In genomic region chr5:3355560-3356260, GRCm38 (mm10) we compare ENCODE assay signal across 9 mouse cellular contexts. TPM values are rescaled to one million over a fixed set of nuclear protein-coding genes. Genes with fewer than 3 reads are reported as not detected.
DNase-seq lines count a peak whose midpoint lies in the region; ATAC-seq and TF ChIP-seq lines count a peak whose summit lies in the region.
"Had no signal": no experiment of that assay in that cellular context is flagged by ENCODE, and none has a peak within 500 bp of the region (broad histone marks: within the 10 kb centered on the region; RNA-seq: fewer than 3 reads in every experiment).

No protein-coding gene starts in this region.

- WGBS in hindbrain, embryonic 16.5 days, result 70% methylated on average over 11 of the region's 11 CpGs
- WGBS in hindbrain, embryonic 12.5 days, result 80% methylated on average over 11 of the region's 11 CpGs
- whole genome bisulfite sequencing in thymus, adult 2 months, result 44% methylated on average over 11 of the region's 11 CpGs
- WGBS in heart, embryonic 12.5 days, result 71% methylated on average over 11 of the region's 11 CpGs

- H3K4me2 ChIP-seq in hindbrain, embryonic 16.5 days (ENCODE audit: low read length), result no peak overlapping the region
- no peak overlapping the region for H3K4me2 ChIP-seq in hindbrain, embryonic 12.5 days (replicated peaks)
- H3K4me2 ChIP-seq in heart, embryonic 12.5 days, result no peak overlapping the region

- no peaks in the 10 kb centered on the region for H3K36me3 ChIP-seq in hindbrain, embryonic 16.5 days (ENCODE audit: control insufficient read depth, insufficient read depth, low read length)
- H3K36me3 ChIP-seq in hindbrain, embryonic 12.5 days, result no peaks in the 10 kb centered on the region
- H3K36me3 ChIP-seq in thymus, adult 2 months (ENCODE audit: control insufficient read depth, insufficient read depth, low read length), result no peaks in the 10 kb centered on the region
- no peaks in the 10 kb centered on the region; the same call in 1 of the 2 replicates for H3K36me3 ChIP-seq in heart, embryonic 12.5 days

- no peaks in the 10 kb centered on the region for H3K9me3 ChIP-seq in hindbrain, embryonic 16.5 days (ENCODE audit: control insufficient read depth, low read length)
- H3K9me3 ChIP-seq in hindbrain, embryonic 12.5 days (replicated peaks), result no peaks in the 10 kb centered on the region
- H3K9me3 ChIP-seq in heart, embryonic 12.5 days (replicated peaks), result no peaks in the 10 kb centered on the region

- H3K27ac ChIP-seq in hindbrain, embryonic 16.5 days (ENCODE audit: low read depth, low read length), result no peak overlapping the region
- H3K27ac ChIP-seq in hindbrain, embryonic 12.5 days, result no peak overlapping the region
- no peak overlapping the region for H3K27ac ChIP-seq in thymus, adult 2 months (ENCODE audit: control insufficient read depth, insufficient read depth, low read length)
- H3K27ac ChIP-seq in heart, embryonic 12.5 days (ENCODE audit: poor library complexity, severe bottlenecking), result 0 out of 2 replicates have a peak overlapping the region, but pooled peaks have one; percentile 11

- H3K4me3 ChIP-seq in hindbrain, embryonic 16.5 days (ENCODE audit: low read length), result no peak overlapping the region
- H3K4me3 ChIP-seq in hindbrain, embryonic 12.5 days, result no peak overlapping the region
- H3K4me3 ChIP-seq in thymus, adult 2 months (ENCODE audit: control insufficient read depth, insufficient read depth, low read length), result no peak overlapping the region
- H3K4me3 ChIP-seq in heart, embryonic 12.5 days, result no peak overlapping the region

- peak; percentile 24 for DNase-seq in thymus, adult 2 months
- no peak for DNase-seq in thymus, postnatal 14 days
- no peak for DNase-seq in frontal cortex, adult 2 months (ENCODE audit: extremely low spot score in 1 of 2, low spot score in 1 of 2)
- DNase-seq in retina, postnatal 1 day, result no peak
- no peak for DNase-seq in gastrocnemius, postnatal 4 days (ENCODE audit: low spot score in 2 of 2)
- DNase-seq: cerebellum, adult 18-20 months had no signal

- no peak for TF ChIP-seq POLR2A in thymus, adult 2 months (IDR thresholded peaks at IDR 0.05; ENCODE audit: control insufficient read depth, extremely low read depth, insufficient read depth, low read length, poor library complexity)

- H3K9ac ChIP-seq in hindbrain, embryonic 16.5 days (ENCODE audit: low read depth, low read length), result no peak overlapping the region
- no peak overlapping the region for H3K9ac ChIP-seq in hindbrain, embryonic 12.5 days
- no peak overlapping the region for H3K9ac ChIP-seq in heart, embryonic 12.5 days

- 0 out of 2 replicates have a peak, but pooled peaks have one; percentile 27 for ATAC-seq in hindbrain, embryonic 16.5 days
- ATAC-seq in hindbrain, embryonic 12.5 days (ENCODE audit: low FRiP score), result no peak
- no peak for ATAC-seq in heart, embryonic 12.5 days (ENCODE audit: insufficient number of reproducible peaks, low FRiP score)

- H3K27me3 ChIP-seq in hindbrain, embryonic 16.5 days (replicated peaks; ENCODE audit: control insufficient read depth, insufficient read depth, low read length), result no peaks in the 10 kb centered on the region
- H3K27me3 ChIP-seq in hindbrain, embryonic 12.5 days, result no peaks in the 10 kb centered on the region
- H3K27me3 ChIP-seq in thymus, adult 2 months (ENCODE audit: control insufficient read depth, insufficient read depth, low read length), result no peaks in the 10 kb centered on the region
- H3K27me3 ChIP-seq in heart, embryonic 12.5 days (replicated peaks), result no peaks in the 10 kb centered on the region

- TF ChIP-seq CTCF in thymus, adult 2 months (IDR thresholded peaks at IDR 0.05; ENCODE audit: borderline replicate concordance, control insufficient read depth, extremely low read depth, insufficient read depth, low read length, poor library complexity), result no peak

- H3K4me1 ChIP-seq in hindbrain, embryonic 16.5 days (ENCODE audit: control insufficient read depth, insufficient read depth, low read depth, low read length), result no peaks in the 10 kb centered on the region
- no peaks in the 10 kb centered on the region for H3K4me1 ChIP-seq in hindbrain, embryonic 12.5 days
- H3K4me1 ChIP-seq in thymus, adult 2 months (replicated peaks; ENCODE audit: control insufficient read depth, insufficient read depth, low read length), result peaks cover 7% of the 10 kb centered on the region
- H3K4me1 ChIP-seq in heart, embryonic 12.5 days (replicated peaks), result peaks cover 25% of the 10 kb centered on the region

RNA-seq across cellular contexts. Expression of gene Cdk6, which starts 14.4 kb away (rescaled TPM):
- polyA plus RNA-seq in hindbrain, embryonic 16.5 days (2015; fragmentation: Nextera tagmentation; extraction: Ambion mirVana), result 12.6 and 13.9 TPM in 2 replicates
- 18.0 and 19.1 TPM in 2 replicates for polyA plus RNA-seq in hindbrain, embryonic 12.5 days (2016; fragmentation: Nextera tagmentation; extraction: Ambion mirVana)
- polyA plus RNA-seq in thymus, adult 2 months (2012; rRNA removed), result 42.2 and 59.0 TPM in 2 replicates
- polyA plus RNA-seq in heart, embryonic 12.5 days (2016; fragmentation: Nextera tagmentation; extraction: Ambion mirVana), result 32.5 and 33.3 TPM in 2 replicates
- 1.7 TPM in 2 replicates for polyA plus RNA-seq in frontal cortex, adult 2 months (2012; rRNA removed)
- 10 to 100 TPM; 18.0 to 21.2 TPM for total RNA-seq in gastrocnemius, postnatal 4 days (2021)
